In the genomic region with DNA sequence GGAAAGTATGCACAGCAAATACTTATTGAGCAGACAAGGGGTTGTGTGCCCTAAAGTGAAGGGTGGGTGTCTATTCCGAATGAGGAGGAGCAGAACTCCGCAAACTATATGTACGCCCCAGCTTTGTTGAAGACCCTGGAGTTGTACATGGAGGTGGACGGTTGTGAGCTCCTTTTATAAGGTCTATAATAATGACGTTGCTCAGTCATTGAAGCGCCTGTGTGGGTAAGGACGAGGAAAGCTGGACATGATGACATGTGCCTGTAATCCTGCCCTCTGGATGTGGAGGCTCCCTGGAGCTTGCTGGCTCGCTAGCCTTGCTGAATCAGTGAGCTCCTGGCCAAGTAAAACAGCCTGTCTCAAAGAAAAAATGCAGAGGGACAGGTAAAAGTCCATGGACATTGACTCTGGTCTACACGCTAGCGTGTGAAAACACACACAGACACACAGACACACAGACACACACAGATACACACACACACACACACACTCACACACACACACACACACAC, we compare ENCODE assay signal across 16 mouse cellular contexts. TPM values are rescaled to one million over a fixed set of nuclear protein-coding genes. Genes with fewer than 3 reads are reported as not detected.
A peak's percentile ranks its signal among the peaks of the same experiment; 100 is the strongest.
DNase-seq lines count a peak whose midpoint lies in the region; ATAC-seq and TF ChIP-seq lines count a peak whose summit lies in the region.
"Had no signal": no experiment of that assay in that cellular context is flagged by ENCODE, and none has a peak within 500 bp of the region (broad histone marks: within the 10 kb centered on the region; RNA-seq: fewer than 3 reads in every experiment).

No protein-coding gene starts in this region.

- H3K4me2 ChIP-seq in forebrain, embryonic 13.5 days = no peak overlapping the region
- peak overlapping the region; percentile 16; the same call in 1 of the 2 replicates for H3K4me2 ChIP-seq in lung, embryonic 14.5 days
- H3K4me2 ChIP-seq: embryonic facial prominence, embryonic 13.5 days; forebrain, embryonic 12.5 days; heart, embryonic 15.5 days; liver, embryonic 12.5 days had no signal

- H3K27me3 ChIP-seq in forebrain, embryonic 13.5 days = 0 out of 2 replicates have a peak, but pooled peaks cover 3% of the 10 kb centered on the region
- H3K27me3 ChIP-seq in forebrain, embryonic 10.5 days (ENCODE audit: poor library complexity, severe bottlenecking) = peaks cover 15% of the 10 kb centered on the region; the same call in 1 of the 2 replicates
- H3K27me3 ChIP-seq in lung, embryonic 14.5 days (ENCODE audit: insufficient read depth, low read length) = no peaks in the 10 kb centered on the region
- H3K27me3 ChIP-seq in testis, adult 2 months (ENCODE audit: control insufficient read depth, insufficient read depth, low read length) = no peaks in the 10 kb centered on the region
- H3K27me3 ChIP-seq in thymus, adult 2 months (ENCODE audit: control insufficient read depth, insufficient read depth, low read length) = no peaks in the 10 kb centered on the region
- H3K27me3 ChIP-seq: heart, embryonic 15.5 days; liver, embryonic 12.5 days had no signal

- WGBS in forebrain, embryonic 13.5 days = 77% methylated on average over 10 of the region's 10 CpGs
- WGBS in forebrain, embryonic 10.5 days = 81% methylated on average over 10 of the region's 10 CpGs
- 55% methylated on average over 10 of the region's 10 CpGs for WGBS in lung, embryonic 14.5 days
- WGBS in thymus, adult 2 months = 80% methylated on average over 10 of the region's 10 CpGs

- no peak overlapping the region for H3K9ac ChIP-seq in forebrain, embryonic 13.5 days
- no peak overlapping the region for H3K9ac ChIP-seq in lung, embryonic 14.5 days
- H3K9ac ChIP-seq: embryonic facial prominence, embryonic 13.5 days; forebrain, embryonic 12.5 days; heart, embryonic 15.5 days; liver, embryonic 12.5 days had no signal

- no peak for DNase-seq in forebrain, embryonic 10.5 days (ENCODE audit: extremely low spot score, low spot score)
- no peak for DNase-seq in lung, embryonic 14.5 days
- DNase-seq in lung, postnatal 14 days = no peak
- no peak for DNase-seq in testis, postnatal 14 days (ENCODE audit: low spot score)
- no peak for DNase-seq in heart, postnatal 14 days
- DNase-seq in thymus, adult 2 months = no peak
- DNase-seq: layer of hippocampus, adult 9-11 months had no signal

- intact Hi-C loops in heart, postnatal 14 days (cut with DNase I) = loop anchor here (5.0 to 10.0 kb wide), 3 partner anchors 819 to 1749 kb away; no protein-coding TSS in a partner anchor

- no peaks in the 10 kb centered on the region for H3K36me3 ChIP-seq in forebrain, embryonic 13.5 days (ENCODE audit: poor library complexity, severe bottlenecking)
- H3K36me3 ChIP-seq in forebrain, embryonic 10.5 days (replicated peaks) = no peaks in the 10 kb centered on the region
- H3K36me3 ChIP-seq in lung, embryonic 14.5 days (ENCODE audit: insufficient read depth) = no peaks in the 10 kb centered on the region
- no peaks in the 10 kb centered on the region for H3K36me3 ChIP-seq in testis, adult 2 months (ENCODE audit: control insufficient read depth, insufficient read depth, low read length)
- H3K36me3 ChIP-seq in thymus, adult 2 months (ENCODE audit: control insufficient read depth, insufficient read depth, low read length) = no peaks in the 10 kb centered on the region
- H3K36me3 ChIP-seq: embryonic facial prominence, embryonic 13.5 days; forebrain, embryonic 12.5 days; heart, embryonic 15.5 days; liver, embryonic 12.5 days had no signal

- no peak overlapping the region for H3K4me3 ChIP-seq in forebrain, embryonic 13.5 days
- H3K4me3 ChIP-seq in forebrain, embryonic 10.5 days = no peak overlapping the region
- no peak overlapping the region for H3K4me3 ChIP-seq in lung, embryonic 14.5 days (ENCODE audit: low read depth, low read length)
- peak overlapping the region; percentile 41; the same call in 1 of the 2 replicates for H3K4me3 ChIP-seq in testis, adult 2 months (ENCODE audit: control insufficient read depth, low read depth, low read length)
- no peak overlapping the region for H3K4me3 ChIP-seq in thymus, adult 2 months (ENCODE audit: control insufficient read depth, insufficient read depth, low read length)
- H3K4me3 ChIP-seq: embryonic facial prominence, embryonic 13.5 days; forebrain, embryonic 12.5 days; gastrocnemius, adult 2 months; heart, embryonic 15.5 days; liver, embryonic 12.5 days had no signal

- no peak for TF ChIP-seq CTCF in lung, embryonic 14.5 days (IDR thresholded peaks at IDR 0.05; ENCODE audit: low read depth)
- TF ChIP-seq CTCF in testis, adult 2 months (IDR thresholded peaks at IDR 0.05; ENCODE audit: control insufficient read depth, insufficient read depth, insufficient replicate concordance, low read depth, low read length) = no peak
- TF ChIP-seq CTCF in thymus, adult 2 months (IDR thresholded peaks at IDR 0.05; ENCODE audit: borderline replicate concordance, control insufficient read depth, extremely low read depth, insufficient read depth, low read length, poor library complexity) = no peak

- no peaks in the 10 kb centered on the region for H3K4me1 ChIP-seq in forebrain, embryonic 13.5 days
- no peaks in the 10 kb centered on the region for H3K4me1 ChIP-seq in forebrain, embryonic 10.5 days
- H3K4me1 ChIP-seq in lung, embryonic 14.5 days (ENCODE audit: insufficient read depth) = no peaks in the 10 kb centered on the region
- H3K4me1 ChIP-seq in testis, adult 2 months (ENCODE audit: control insufficient read depth, insufficient read depth, low read length) = peaks cover 2% of the 10 kb centered on the region
- H3K4me1 ChIP-seq in thymus, adult 2 months (replicated peaks; ENCODE audit: control insufficient read depth, insufficient read depth, low read length) = no peaks in the 10 kb centered on the region
- H3K4me1 ChIP-seq: embryonic facial prominence, embryonic 13.5 days; forebrain, embryonic 12.5 days; heart, embryonic 15.5 days; liver, embryonic 12.5 days had no signal

- ATAC-seq in forebrain, embryonic 13.5 days = 0 out of 2 replicates have a peak, but pooled peaks have one; percentile 8
- ATAC-seq in lung, embryonic 14.5 days (ENCODE audit: insufficient read depth) = peak; percentile 55; the same call in 1 of the 2 replicates
- ATAC-seq: liver, embryonic 12.5 days had no signal

- H3K27ac ChIP-seq in forebrain, embryonic 13.5 days = no peak overlapping the region
- no peak overlapping the region for H3K27ac ChIP-seq in forebrain, embryonic 10.5 days
- no peak overlapping the region for H3K27ac ChIP-seq in lung, embryonic 14.5 days (ENCODE audit: low read depth)
- H3K27ac ChIP-seq in testis, adult 2 months (ENCODE audit: control insufficient read depth, insufficient read depth, low read depth, low read length) = no peak overlapping the region
- no peak overlapping the region for H3K27ac ChIP-seq in thymus, adult 2 months (ENCODE audit: control insufficient read depth, insufficient read depth, low read length)
- H3K27ac ChIP-seq: embryonic facial prominence, embryonic 13.5 days; forebrain, embryonic 12.5 days; gastrocnemius, adult 2 months; heart, embryonic 15.5 days; liver, embryonic 12.5 days; macrophage; stomach, postnatal 0 days had no signal

- H3K9me3 ChIP-seq in forebrain, embryonic 13.5 days (replicated peaks) = no peaks in the 10 kb centered on the region
- no peaks in the 10 kb centered on the region for H3K9me3 ChIP-seq in forebrain, embryonic 10.5 days
- H3K9me3 ChIP-seq in lung, embryonic 14.5 days (ENCODE audit: low read depth, low read length) = no peaks in the 10 kb centered on the region
- H3K9me3 ChIP-seq: embryonic facial prominence, embryonic 13.5 days; forebrain, embryonic 12.5 days; heart, embryonic 15.5 days; liver, embryonic 12.5 days had no signal

- TF ChIP-seq POLR2A in testis, adult 2 months (IDR thresholded peaks at IDR 0.05; ENCODE audit: control insufficient read depth, low read depth, low read length) = no peak
- no peak for TF ChIP-seq POLR2A in thymus, adult 2 months (IDR thresholded peaks at IDR 0.05; ENCODE audit: control insufficient read depth, extremely low read depth, insufficient read depth, low read length, poor library complexity)

RNA-seq across cellular contexts. Expression of gene Paqr3, which starts 14.1 kb away (rescaled TPM):
- polyA plus RNA-seq in forebrain, embryonic 13.5 days (2015; fragmentation: Nextera tagmentation; extraction: Ambion mirVana) = 17.1 and 19.0 TPM in 2 replicates
- 7.0 and 7.9 TPM in 2 replicates for polyA plus RNA-seq in forebrain, embryonic 10.5 days (2016; fragmentation: Nextera tagmentation; extraction: Ambion mirVana)
- 3.4 and 4.6 TPM in 2 replicates for polyA plus RNA-seq in lung, embryonic 14.5 days (2014; fragmentation: Nextera tagmentation; extraction: Ambion mirVana)
- 7.0 and 7.2 TPM in 2 replicates for polyA plus RNA-seq in testis, adult 2 months (2012; rRNA removed)
- 1 to 10 TPM; 2.3 to 2.4 TPM for total RNA-seq in heart, postnatal 14 days (2021)
- polyA plus RNA-seq in thymus, adult 2 months (2012; rRNA removed) = 3.3 and 3.5 TPM in 2 replicates
